Mouse (Mus musculus) neural tube, embryonic 14.5 days (tissue): Measurements from ENCODE around the gene Ttc21b. TPM values are rescaled to one million over a fixed set of nuclear protein-coding genes. Genes with fewer than 3 reads are reported as not detected.

ENCODE experiments used
- polyA plus RNA-seq: library from polyadenylated mRNA; unstranded; fragments of >200 nt; fragmentation: Nextera tagmentation; extraction: Ambion mirVana; gene quantifications from 2 replicates; pipeline ENCODE4 v1.2.1, GENCODE M21; 2014

The Ttc21b gene
- polyA plus RNA-seq, 1 experiment from 2014 or later: 19.4 TPM

Other genes with a start within 250 kb of the Ttc21b start
- 1.2 and 1.3 TPM in 2 replicates for gene Galnt3, start 131.6 kb downstream of the Ttc21b start, polyA plus RNA-seq
- gene Scn1a, start 184.2 kb upstream of the Ttc21b start, polyA plus RNA-seq: 23.9 and 30.8 TPM in 2 replicates